Mouse (Mus musculus): ENCODE measurements around the gene Brd4. TPM values are rescaled to one million over a fixed set of nuclear protein-coding genes. Genes with fewer than 3 reads are reported as not detected.

Gene Brd4
- total and polyA plus RNA-seq, 3 experiments, result 12.3 to 91.4 TPM; not detected in 1

- H3K36me3 ChIP-seq (ENCODE audit: control insufficient read depth in 1 of 2, insufficient read depth in 2 of 2, low read length in 2 of 2), result peaks cover 26 to 35% of the 10 kb centered on the region in 2 experiments
Observed at GRCm38 (mm10) chr17:32247616-32248015, 36.9 kb downstream of the Brd4 start.

DNA sequence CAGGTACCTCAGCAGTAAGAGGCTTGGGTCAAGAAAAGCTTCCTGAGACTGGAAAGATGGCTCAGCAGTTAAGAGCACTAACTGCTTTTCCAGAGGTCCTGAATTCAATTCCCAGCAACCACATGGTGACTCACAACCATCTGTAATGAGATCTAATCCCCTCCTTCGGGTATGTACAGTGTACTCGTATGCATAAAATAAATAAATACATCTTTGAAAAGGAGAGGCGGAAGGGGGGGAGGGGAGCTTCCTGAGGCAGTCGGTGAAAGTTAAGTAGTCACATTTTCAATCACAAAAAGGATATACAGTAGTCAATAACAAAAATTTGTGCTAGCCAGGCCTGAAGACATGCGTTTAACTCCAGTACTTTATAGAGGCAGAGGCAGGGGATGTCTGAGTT, 38.4 kb downstream of the Brd4 start:
- TF ChIP-seq BHLHE40 (IDR thresholded peaks at IDR 0.05; ENCODE audit: borderline replicate concordance, low read depth, low read length) (no peak), E2F4 (IDR thresholded peaks at IDR 0.05; ENCODE audit: borderline replicate concordance, low read depth, low read length) (no peak), USF2 (IDR thresholded peaks at IDR 0.05; ENCODE audit: borderline replicate concordance in 1 of 2, insufficient read depth in 1 of 2, low read depth in 1 of 2, low read length in 2 of 2) (no peak), JUND (IDR thresholded peaks at IDR 0.05; ENCODE audit: low read depth, low read length) (no peak), NELFE (IDR thresholded peaks at IDR 0.05; ENCODE audit: low read depth, low read length) (no peak), MYB (IDR thresholded peaks at IDR 0.05; ENCODE audit: low read depth, low read length) (no peak), ZC3H11A (IDR thresholded peaks at IDR 0.05; ENCODE audit: low read depth, low read length) (no peak), MAFK (IDR thresholded peaks at IDR 0.05; ENCODE audit: borderline replicate concordance, low read depth, low read length) (no peak), ELF1 (IDR thresholded peaks at IDR 0.05; ENCODE audit: low read depth, low read length) (no peak), UBTF (IDR thresholded peaks at IDR 0.05; ENCODE audit: borderline replicate concordance, insufficient read depth, low read depth, low read length) (no peak), USF1 (IDR thresholded peaks at IDR 0.05; ENCODE audit: low read depth, low read length) (no peak)
- Histone ChIP-seq H3K27me3 (ENCODE audit: control insufficient read depth in 1 of 2, insufficient read depth in 2 of 2, low read length in 2 of 2) (no peaks in the 10 kb centered on the region), H3K4me3 (ENCODE audit: control insufficient read depth in 1 of 2, insufficient read depth in 1 of 2, low read depth in 2 of 2, low read length in 2 of 2) (no peak overlapping the region), H3K27ac (ENCODE audit: control insufficient read depth, low read depth, low read length) (no peak overlapping the region), H3K79me2 (ENCODE audit: control insufficient read depth, insufficient read depth, low read length, poor library complexity) (peaks cover 67% of the 10 kb centered on the region), H3K9me3 (replicated peaks; ENCODE audit: insufficient read depth, low read length) (no peaks in the 10 kb centered on the region), H3K36me3 (ENCODE audit: control insufficient read depth in 1 of 2, insufficient read depth in 2 of 2, low read length in 2 of 2) (peaks cover 24 to 35% of the 10 kb centered on the region in 2 experiments), H3K4me1 (ENCODE audit: control insufficient read depth in 1 of 2, insufficient read depth in 2 of 2, low read length in 2 of 2) (peaks cover 10 to 11% of the 10 kb centered on the region in 2 experiments), H3K9ac (ENCODE audit: control insufficient read depth, low read depth, low read length, poor library complexity, severe bottlenecking) (no peak overlapping the region)
- no peak for DNase-seq (ENCODE audit: low read depth, low spot score)

More at GRCm38 (mm10) chr17:32247616-32248015, 36.9 kb downstream of the Brd4 start:
- peak; percentile 76 for TF ChIP-seq TBP (IDR thresholded peaks at IDR 0.05; ENCODE audit: low read depth, low read length)
- TF ChIP-seq RCOR1 (IDR thresholded peaks at IDR 0.05; ENCODE audit: low read depth, low read length), result no peak
- DNase-seq (ENCODE audit: low read depth, low spot score), result no peak
- peaks cover 5 to 11% of the 10 kb centered on the region in 2 experiments; a peak in 3 of 4 replicates for H3K4me1 ChIP-seq (ENCODE audit: control insufficient read depth in 1 of 2, insufficient read depth in 2 of 2, low read length in 2 of 2)
- no peak overlapping the region for H3K9ac ChIP-seq (ENCODE audit: control insufficient read depth, low read depth, low read length, poor library complexity, severe bottlenecking)
- H3K27me3 ChIP-seq (ENCODE audit: control insufficient read depth in 1 of 2, insufficient read depth in 2 of 2, low read length in 2 of 2), result no peaks in the 10 kb centered on the region
- H3K9me3 ChIP-seq (replicated peaks; ENCODE audit: insufficient read depth, low read length), result no peaks in the 10 kb centered on the region
- no peak overlapping the region for H3K4me3 ChIP-seq (ENCODE audit: control insufficient read depth in 1 of 2, insufficient read depth in 1 of 2, low read depth in 2 of 2, low read length in 2 of 2)
- H3K27ac ChIP-seq (ENCODE audit: control insufficient read depth, low read depth, low read length), result no peak overlapping the region
- H3K79me2 ChIP-seq (ENCODE audit: control insufficient read depth, insufficient read depth, low read length, poor library complexity), result peaks cover 70% of the 10 kb centered on the region

- Histone ChIP-seq H3K27me3 (ENCODE audit: control insufficient read depth in 1 of 2, insufficient read depth in 2 of 2, low read length in 2 of 2) (no peaks in the 10 kb centered on the region), H3K27ac (ENCODE audit: control insufficient read depth, low read depth, low read length) (no peak overlapping the region), H3K79me2 (ENCODE audit: control insufficient read depth, insufficient read depth, low read length, poor library complexity) (peaks cover 64% of the 10 kb centered on the region), H3K9ac (ENCODE audit: control insufficient read depth, low read depth, low read length, poor library complexity, severe bottlenecking) (no peak overlapping the region), H3K36me3 (ENCODE audit: control insufficient read depth in 1 of 2, insufficient read depth in 2 of 2, low read length in 2 of 2) (peaks cover 19 to 52% of the 10 kb centered on the region in 2 experiments), H3K4me1 (ENCODE audit: control insufficient read depth in 1 of 2, insufficient read depth in 2 of 2, low read length in 2 of 2) (peaks cover 24 to 33% of the 10 kb centered on the region in 2 experiments), H3K9me3 (replicated peaks; ENCODE audit: insufficient read depth, low read length) (no peaks in the 10 kb centered on the region), H3K4me3 (ENCODE audit: control insufficient read depth in 1 of 2, insufficient read depth in 1 of 2, low read depth in 2 of 2, low read length in 2 of 2) (no peak overlapping the region)
- TF ChIP-seq MEF2A (IDR thresholded peaks at IDR 0.05; ENCODE audit: extremely low read depth, insufficient replicate concordance, low read depth, low read length, poor library complexity, severe bottlenecking), result peak; percentile 46; the same call in 1 of the 2 replicates
- TF ChIP-seq E2F4 (IDR thresholded peaks at IDR 0.05; ENCODE audit: borderline replicate concordance, low read depth, low read length), result no peak
- no peak for TF ChIP-seq GATA1 (IDR thresholded peaks at IDR 0.05; ENCODE audit: low read depth, low read length)
- peak; percentile 46 for DNase-seq (ENCODE audit: low read depth, low spot score)
Observed at GRCm38 (mm10) chr17:32240881-32241531, 43.5 kb downstream of the Brd4 start.

Data from MEL (cell line).